Mouse (Mus musculus) intestine, postnatal 0 days (tissue): ENCODE data around the gene Gucy2e. TPM values are rescaled to one million over a fixed set of nuclear protein-coding genes. Genes with fewer than 3 reads are reported as not detected.
A peak's percentile ranks its signal among the peaks of the same experiment; 100 is the strongest.

Experiments used
- ATAC-seq: fragments of 200-750 bp; cut with Nextera tagmentation; 2 replicates; pipeline ENCODE4 v1.8.0; 2017; ENCODE audit warnings: mild to moderate bottlenecking, moderate TSS enrichment, moderate library complexity
- H3K27ac ChIP-seq: fragments of 300-500 bp; sonication (generic); 2 replicates; pipeline ENCODE4 v1.5.1; 2014; ENCODE audit warnings: mild to moderate bottlenecking, low read depth, low read length, moderate library complexity
- H3K27me3 ChIP-seq: fragments of 300-500 bp; sonication (generic); replicated peaks from 2 replicates; pipeline ENCODE4 v1.6.1; 2014; ENCODE audit warnings: low read length, mixed read lengths; ENCODE audit not compliant: control insufficient read depth, insufficient read depth
- H3K36me3 ChIP-seq: fragments of 300-500 bp; sonication (generic); 2 replicates; pipeline ENCODE4 v1.6.1; 2014; ENCODE audit warnings: mild to moderate bottlenecking, moderate library complexity; ENCODE audit not compliant: control insufficient read depth, insufficient read depth
- H3K4me1 ChIP-seq: fragments of 300-500 bp; sonication (generic); replicated peaks from 2 replicates; pipeline ENCODE4 v1.6.1; 2014; ENCODE audit warnings: antibody characterized with exemption, low read length, mixed read lengths; ENCODE audit not compliant: control insufficient read depth, insufficient read depth
- H3K4me2 ChIP-seq: fragments of 300-500 bp; sonication (generic); replicated peaks from 2 replicates; pipeline ENCODE4 v1.6.1; 2014; ENCODE audit warnings: low read depth, mild to moderate bottlenecking, moderate library complexity
- H3K4me3 ChIP-seq: fragments of 300-500 bp; sonication (generic); 2 replicates; pipeline ENCODE4 v1.5.1; 2014; ENCODE audit warnings: low read depth, low read length
- H3K9ac ChIP-seq: fragments of 300-500 bp; sonication (generic); 2 replicates; pipeline ENCODE4 v1.6.1; 2014; ENCODE audit warnings: mild to moderate bottlenecking, low read depth, low read length
- H3K9me3 ChIP-seq: fragments of 300-500 bp; sonication (generic); 2 replicates; pipeline ENCODE4 v1.6.1; 2016; ENCODE audit warnings: mixed run types; ENCODE audit not compliant: control insufficient read depth
- CTCF ChIP-seq: sonication (generic); IDR thresholded peaks from 2 replicates; pipeline ENCODE4 v1.5.1; 2016; ENCODE audit warnings: low read depth, mild to moderate bottlenecking, control low read depth, antibody characterized with exemption, moderate library complexity
- WGBS: fragments of 180-500 bp; shearing (Covaris S2); extraction: QIAGEN DNeasy Blood & Tissue Kit; methylation state at CpG from one replicate; pipeline ENCODE4 v1.1.7; 2014; 5-methylcytosine and 5-hydroxymethylcytosine counted together
- polyA plus RNA-seq: library from polyadenylated mRNA; unstranded; fragments of >200 nt; fragmentation: Nextera tagmentation; extraction: Ambion mirVana; gene quantifications from 2 replicates; pipeline ENCODE4 v1.2.1, GENCODE M21; 2015

The Gucy2e gene
- polyA plus RNA-seq, 1 experiment from 2014 or later = 0.03 TPM

DNA sequence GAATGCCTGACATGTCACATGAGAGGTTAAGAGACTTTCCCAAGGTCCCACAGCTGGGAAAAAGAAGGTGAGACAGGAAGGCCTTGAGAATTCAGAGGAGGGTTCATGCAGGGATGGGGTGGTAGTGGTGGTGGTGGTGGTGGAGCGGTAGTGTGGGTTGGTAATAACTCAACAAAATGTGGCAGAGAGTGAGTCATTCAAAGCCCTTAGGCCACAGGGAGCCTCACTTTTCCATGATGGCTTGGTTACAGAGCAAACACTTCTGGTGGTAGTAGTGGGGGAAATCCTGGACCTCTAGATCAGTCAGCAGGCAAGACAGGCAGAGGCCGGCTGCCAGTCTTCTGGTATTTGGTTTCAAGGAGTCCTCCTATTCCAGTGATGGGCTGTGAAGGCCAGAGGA is 64.2 kb downstream of the Gucy2e start:
- Histone ChIP-seq H3K36me3 (no peaks in the 10 kb centered on the region), H3K4me1 (no peaks in the 10 kb centered on the region), H3K9me3 (no peaks in the 10 kb centered on the region), H3K9ac (no peak overlapping the region), H3K4me2 (no peak overlapping the region), H3K4me3 (no peak overlapping the region), H3K27ac (no peak overlapping the region), H3K27me3 (no peaks in the 10 kb centered on the region)
- ATAC-seq = no peak
- 80% methylated on average over 2 of the region's 2 CpGs for WGBS
- TF ChIP-seq CTCF = no peak

DNA sequence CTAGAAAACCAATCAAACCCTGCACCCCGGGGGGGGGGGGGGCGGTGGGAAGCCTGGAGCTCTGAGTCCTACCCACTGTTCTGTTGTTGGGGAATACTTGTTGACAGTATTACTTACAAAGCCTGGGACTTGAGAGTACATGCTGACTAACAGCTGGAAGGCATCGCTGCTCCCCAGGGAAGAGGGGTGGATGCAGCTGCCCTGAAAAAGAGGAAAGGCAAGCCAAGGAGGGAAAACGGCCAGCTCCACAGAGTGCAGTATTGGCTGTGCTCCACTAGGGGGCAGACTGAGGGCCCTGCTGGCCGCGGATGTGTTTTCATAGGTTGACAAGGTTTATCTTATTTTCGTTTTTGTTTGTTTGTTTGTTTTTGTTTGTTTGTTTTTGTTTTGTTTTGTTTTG is 65.2 kb downstream of the Gucy2e start:
- Histone ChIP-seq H3K9ac (no peak overlapping the region), H3K4me3 (no peak overlapping the region), H3K4me1 (no peaks in the 10 kb centered on the region), H3K4me2 (no peak overlapping the region), H3K27me3 (no peaks in the 10 kb centered on the region), H3K27ac (no peak overlapping the region), H3K36me3 (no peaks in the 10 kb centered on the region), H3K9me3 (no peaks in the 10 kb centered on the region)
- TF ChIP-seq CTCF = peak; percentile 88
- no peak for ATAC-seq
- WGBS = 30% methylated on average over 7 of the region's 7 CpGs

DNA sequence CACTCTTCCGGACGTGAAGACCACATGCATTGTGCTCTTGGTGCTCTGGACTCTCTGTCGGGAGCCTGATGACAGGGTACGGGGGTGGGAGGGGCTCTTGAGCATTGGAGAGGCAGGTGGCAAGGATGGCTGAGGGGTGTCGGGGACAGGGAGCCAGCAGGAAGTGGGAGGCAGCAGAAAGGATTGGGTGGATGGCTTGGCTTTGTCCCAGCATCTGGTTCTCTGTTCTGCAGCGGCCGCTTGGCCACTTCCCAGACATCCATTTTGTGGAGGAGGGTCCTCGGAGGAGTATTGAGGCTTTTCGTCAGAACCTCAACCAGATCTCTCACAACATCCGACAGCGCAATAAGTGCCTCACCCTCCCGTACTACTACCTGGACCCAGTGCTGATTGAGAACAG is 67.5 kb downstream of the Gucy2e start:
- Histone ChIP-seq H3K27ac (no peak overlapping the region), H3K9me3 (no peaks in the 10 kb centered on the region), H3K36me3 (no peaks in the 10 kb centered on the region), H3K4me2 (no peak overlapping the region), H3K9ac (no peak overlapping the region), H3K4me1 (no peaks in the 10 kb centered on the region), H3K27me3 (no peaks in the 10 kb centered on the region), H3K4me3 (no peak overlapping the region)
- WGBS = 80% methylated on average over 12 of the region's 12 CpGs
- no peak for ATAC-seq
- no peak for TF ChIP-seq CTCF

Other genes with a start within 250 kb of the Gucy2e start
- gene Pfas, start 228.6 kb downstream of the Gucy2e start, polyA plus RNA-seq = 6.4 and 7.2 TPM in 2 replicates
- 9.4 and 10.7 TPM in 2 replicates for gene Ctc1, start 221.1 kb downstream of the Gucy2e start, polyA plus RNA-seq
- gene Aurkb, start 191.4 kb downstream of the Gucy2e start, polyA plus RNA-seq = 24.3 and 26.2 TPM in 2 replicates
- gene Borcs6, start 177.3 kb downstream of the Gucy2e start, polyA plus RNA-seq = 13.4 and 13.8 TPM in 2 replicates
- 14.5 TPM in 2 replicates for gene Tmem107, start 166.2 kb downstream of the Gucy2e start, polyA plus RNA-seq
- gene Vamp2, start 148.5 kb downstream of the Gucy2e start, polyA plus RNA-seq = 45.3 and 50.3 TPM in 2 replicates
- gene Per1, start 141.8 kb downstream of the Gucy2e start, polyA plus RNA-seq = 7.2 and 11.3 TPM in 2 replicates
- 0.21 and 0.37 TPM in 2 replicates for gene Hes7, start 116.6 kb downstream of the Gucy2e start, polyA plus RNA-seq
- gene 9130213A22Rik, start 114.4 kb downstream of the Gucy2e start, polyA plus RNA-seq = 0.12 and 0.37 TPM in 2 replicates
- gene Aloxe3, start 111.1 kb downstream of the Gucy2e start, polyA plus RNA-seq = 0.31 and 0.82 TPM in 2 replicates
- gene Alox12b, start 80.0 kb downstream of the Gucy2e start, polyA plus RNA-seq = 0.08 and 0.13 TPM in 2 replicates
- not detected in 2 replicates for gene Alox8, start 39.2 kb downstream of the Gucy2e start, polyA plus RNA-seq
- 7.4 and 7.9 TPM in 2 replicates for gene Cntrob, start 86.7 kb upstream of the Gucy2e start, polyA plus RNA-seq
- 173 and 182 TPM in 2 replicates for gene Trappc1, start 86.9 kb upstream of the Gucy2e start, polyA plus RNA-seq
- gene Kcnab3, start 89.2 kb upstream of the Gucy2e start, polyA plus RNA-seq = 1.3 and 1.4 TPM in 2 replicates
- gene Rnf227, start 103.4 kb upstream of the Gucy2e start, polyA plus RNA-seq = 7.8 and 7.9 TPM in 2 replicates
- gene Chd3, start 132.4 kb upstream of the Gucy2e start, polyA plus RNA-seq = 19.4 and 24.8 TPM in 2 replicates
- 159 and 164 TPM in 2 replicates for gene Naa38, start 158.5 kb upstream of the Gucy2e start, polyA plus RNA-seq
- 8.6 and 8.9 TPM in 2 replicates for gene Cyb5d1, start 158.6 kb upstream of the Gucy2e start, polyA plus RNA-seq
- 24.1 and 24.9 TPM in 2 replicates for gene Tmem88, start 161.2 kb upstream of the Gucy2e start, polyA plus RNA-seq
- 18.2 and 23.6 TPM in 2 replicates for gene Kdm6b, start 176.6 kb upstream of the Gucy2e start, polyA plus RNA-seq